Mouse (Mus musculus) midbrain, postnatal 0 days (tissue): ENCODE data around the gene Sertad1. TPM values are rescaled to one million over a fixed set of nuclear protein-coding genes. Genes with fewer than 3 reads are reported as not detected.
A peak's percentile ranks its signal among the peaks of the same experiment; 100 is the strongest.

Experiments used
- ATAC-seq: fragments of 200-750 bp; cut with Nextera tagmentation; 2 replicates; pipeline ENCODE4 v1.8.0; 2017; ENCODE audit warnings: moderate number of reproducible peaks, mild to moderate bottlenecking, moderate TSS enrichment, moderate library complexity; ENCODE audit not compliant: low FRiP score
- DNase-seq: peaks from one replicate; pipeline ENCODE4 v3.0.0-alpha.2; 2015; ENCODE audit warnings: low spot score
- H3K27ac ChIP-seq: fragments of 300-500 bp; sonication (generic); 2 replicates; pipeline ENCODE4 v1.5.1; 2014; ENCODE audit warnings: low read depth, mild to moderate bottlenecking, low read length, mixed read lengths
- H3K27me3 ChIP-seq: fragments of 300-500 bp; sonication (generic); 2 replicates; pipeline ENCODE4 v1.6.1; 2014; ENCODE audit warnings: low read length, control low read depth, mixed read lengths; ENCODE audit not compliant: insufficient read depth
- H3K36me3 ChIP-seq: fragments of 300-500 bp; sonication (generic); 2 replicates; pipeline ENCODE4 v1.6.1; 2014; ENCODE audit warnings: low read length, control low read depth, mixed read lengths; ENCODE audit not compliant: insufficient read depth
- H3K4me1 ChIP-seq: fragments of 300-500 bp; sonication (generic); 2 replicates; pipeline ENCODE4 v1.6.1; 2014; ENCODE audit warnings: mild to moderate bottlenecking, control low read depth, antibody characterized with exemption, low read length, mixed read lengths; ENCODE audit not compliant: insufficient read depth
- H3K4me2 ChIP-seq: fragments of 300-500 bp; sonication (generic); 2 replicates; pipeline ENCODE4 v1.6.1; 2014; ENCODE audit warnings: low read depth, mild to moderate bottlenecking, low read length, mixed read lengths; ENCODE audit not compliant: poor library complexity, severe bottlenecking
- H3K4me3 ChIP-seq: fragments of 300-500 bp; sonication (generic); 2 replicates; pipeline ENCODE4 v1.5.1; 2014; ENCODE audit warnings: low read depth, mild to moderate bottlenecking, low read length, moderate library complexity
- H3K9ac ChIP-seq: fragments of 300-500 bp; sonication (generic); replicated peaks from 2 replicates; pipeline ENCODE4 v1.6.1; 2014; ENCODE audit warnings: mild to moderate bottlenecking, low read length, moderate library complexity, mixed read lengths; ENCODE audit not compliant: poor library complexity, severe bottlenecking
- H3K9me3 ChIP-seq: fragments of 300-500 bp; sonication (generic); 2 replicates; pipeline ENCODE4 v1.6.1; 2016; ENCODE audit warnings: low read length, control low read depth
- CTCF ChIP-seq: IDR thresholded peaks from 2 replicates; pipeline ENCODE4 v1.5.1; 2016; ENCODE audit warnings: antibody characterized with exemption, mild to moderate bottlenecking
- WGBS: fragments of 180-500 bp; shearing (Covaris S2); extraction: QIAGEN DNeasy Blood & Tissue Kit; methylation state at CpG from one replicate; pipeline ENCODE4 v1.1.7; 2014; 5-methylcytosine and 5-hydroxymethylcytosine counted together
- polyA plus RNA-seq: library from polyadenylated mRNA; unstranded; fragments of >200 nt; fragmentation: Nextera tagmentation; extraction: Ambion mirVana; gene quantifications from 2 replicates; pipeline ENCODE4 v1.2.1, GENCODE M21; 2015
- total RNA-seq: library from RNA; depleted of rRNA; stranded (reverse); fragments of >200 nt; gene quantifications from 2 replicates; pipeline ENCODE4 v1.2.3, GENCODE M21; 2014; rRNA removed

The Sertad1 gene
- 9.3 and 10.5 TPM in 2 replicates for total RNA-seq
- 6.9 and 7.3 TPM in 2 replicates for polyA plus RNA-seq

- H3K27me3 ChIP-seq = no peaks in the 10 kb centered on the region
- ATAC-seq = peak; percentile 97
- WGBS = under 1% methylated on average over 65 of the region's 80 CpGs
These were observed at the start of gene Sertad1 for GRCm38 (mm10) chr7:27486770-27487697. Gene Sertad1, plus strand, starts transcription at chr7:27486910.

GRCm38 (mm10) chr7:27437544-27437943 lies 49.2 kb upstream of the Sertad1 start:
- H3K9me3 ChIP-seq = no peaks in the 10 kb centered on the region
- 67% methylated on average over 5 of the region's 5 CpGs for WGBS
- no peak for ATAC-seq
- no peaks in the 10 kb centered on the region for H3K27me3 ChIP-seq
- no peak overlapping the region for H3K9ac ChIP-seq
- no peaks in the 10 kb centered on the region for H3K4me1 ChIP-seq
- peaks cover 17% of the 10 kb centered on the region for H3K36me3 ChIP-seq
- peak; percentile 22 for DNase-seq
- no peak overlapping the region for H3K4me2 ChIP-seq
- TF ChIP-seq CTCF = peak; percentile 66
- no peak overlapping the region for H3K27ac ChIP-seq
- no peak overlapping the region for H3K4me3 ChIP-seq

More at GRCm38 (mm10) chr7:27486770-27487697, at the start of gene Sertad1:
- peak; percentile 60 for TF ChIP-seq CTCF
- no peaks in the 10 kb centered on the region for H3K9me3 ChIP-seq
- no peaks in the 10 kb centered on the region for H3K36me3 ChIP-seq
- peak within 1 kb of the TSS; percentile 89 for H3K9ac ChIP-seq
- DNase-seq = peak; percentile 99
- peak within 1 kb of the TSS; percentile 72 for H3K4me3 ChIP-seq
- no peaks in the 10 kb centered on the region for H3K4me1 ChIP-seq
- peak within 1 kb of the TSS; percentile 66 for H3K4me2 ChIP-seq
- peak within 1 kb of the TSS; percentile 91 for H3K27ac ChIP-seq

- WGBS = 75% methylated on average over 4 of the region's 4 CpGs
- Histone ChIP-seq H3K4me1 (no peaks in the 10 kb centered on the region), H3K9ac (no peak overlapping the region), H3K27ac (no peak overlapping the region), H3K4me2 (no peak overlapping the region), H3K9me3 (no peaks in the 10 kb centered on the region), H3K4me3 (no peak overlapping the region), H3K36me3 (peaks cover 13% of the 10 kb centered on the region), H3K27me3 (no peaks in the 10 kb centered on the region)
- DNase-seq (no peak), ATAC-seq (no peak)
- peak; percentile 60 for TF ChIP-seq CTCF
These were observed 46.7 kb upstream of the Sertad1 start for GRCm38 (mm10) chr7:27440014-27440413.

GRCm38 (mm10) chr7:27446051-27446450 lies 40.7 kb upstream of the Sertad1 start:
- TF ChIP-seq CTCF = no peak
- Histone ChIP-seq H3K27ac (peak overlapping the region; percentile 85), H3K4me3 (peak overlapping the region; percentile 67), H3K27me3 (no peaks in the 10 kb centered on the region), H3K9me3 (no peaks in the 10 kb centered on the region), H3K4me2 (peak overlapping the region; percentile 79), H3K36me3 (no peaks in the 10 kb centered on the region), H3K9ac (peak overlapping the region; percentile 85), H3K4me1 (no peaks in the 10 kb centered on the region)
- ATAC-seq = no peak
- 3% methylated on average over 18 of the region's 18 CpGs for WGBS
- DNase-seq = no peak

GRCm38 (mm10) chr7:27446521-27447418 lies 39.9 kb upstream of the Sertad1 start:
- peak overlapping the region; percentile 79 for H3K4me2 ChIP-seq
- H3K4me1 ChIP-seq = no peaks in the 10 kb centered on the region
- DNase-seq (peak; percentile 77), ATAC-seq (peak; percentile 78)
- TF ChIP-seq CTCF = no peak
- peak overlapping the region; percentile 85 for H3K9ac ChIP-seq
- no peaks in the 10 kb centered on the region for H3K9me3 ChIP-seq
- H3K27me3 ChIP-seq = no peaks in the 10 kb centered on the region
- H3K4me3 ChIP-seq = peak overlapping the region; percentile 67
- 17% methylated on average over 20 of the region's 53 CpGs for WGBS
- H3K36me3 ChIP-seq = no peaks in the 10 kb centered on the region
- H3K27ac ChIP-seq = peak overlapping the region; percentile 85
